Mouse (Mus musculus): Measurements from ENCODE around the gene Pi16.
"Not testable (repeated sequence)": the region's sequence is repeated elsewhere in the genome, so short reads cannot be mapped to it uniquely, and the experiment has no call there.

The Pi16 gene

GRCm38 (mm10) chr17:29317380-29317779, at the start of gene Pi16:
Pi16 (plus strand) TSS chr17:29317680.
- not testable (repeated sequence) for DNase-seq (ENCODE audit: low spot score)

- no peak for DNase-seq (ENCODE audit: low spot score)
Measured at GRCm38 (mm10) chr17:29267931-29268681, 49.4 kb upstream of the Pi16 start.

- peak; percentile 93 for DNase-seq (ENCODE audit: low spot score)
Measured at GRCm38 (mm10) chr17:29268682-29269348, 48.7 kb upstream of the Pi16 start, which contains the start of gene BC004004. BC004004 (plus strand) TSS chr17:29268788.

GRCm38 (mm10) chr17:29269349-29269706, 48.2 kb upstream of the Pi16 start:
- DNase-seq (ENCODE audit: low spot score), result no peak

GRCm38 (mm10) chr17:29270148-29270698, 47.3 kb upstream of the Pi16 start:
- no peak for DNase-seq (ENCODE audit: low spot score)

GRCm38 (mm10) chr17:29273156-29273555, 44.3 kb upstream of the Pi16 start:
- no peak for DNase-seq (ENCODE audit: low spot score)

- DNase-seq (ENCODE audit: low spot score), result no peak
Measured at GRCm38 (mm10) chr17:29273889-29274288, 43.6 kb upstream of the Pi16 start.

GRCm38 (mm10) chr17:29280422-29280821, 37.1 kb upstream of the Pi16 start:
- DNase-seq (ENCODE audit: low spot score), result no peak

GRCm38 (mm10) chr17:29281541-29281940, 35.9 kb upstream of the Pi16 start:
- no peak for DNase-seq (ENCODE audit: low spot score)

- no peak for DNase-seq (ENCODE audit: low spot score)
Measured at GRCm38 (mm10) chr17:29282216-29282952, 35.1 kb upstream of the Pi16 start.

- no peak for DNase-seq (ENCODE audit: low spot score)
Measured at GRCm38 (mm10) chr17:29291793-29292192, 25.7 kb upstream of the Pi16 start.

GRCm38 (mm10) chr17:29292996-29293395, 24.5 kb upstream of the Pi16 start:
- no peak for DNase-seq (ENCODE audit: low spot score)

- no peak for DNase-seq (ENCODE audit: low spot score)
Measured at GRCm38 (mm10) chr17:29293807-29294605, 23.5 kb upstream of the Pi16 start.

- DNase-seq (ENCODE audit: low spot score), result no peak
Measured at GRCm38 (mm10) chr17:29295835-29296234, 21.6 kb upstream of the Pi16 start.

GRCm38 (mm10) chr17:29297321-29297720, 20.2 kb upstream of the Pi16 start:
- no peak for DNase-seq (ENCODE audit: low spot score)

- no peak for DNase-seq (ENCODE audit: low spot score)
Measured at GRCm38 (mm10) chr17:29297813-29298212, 19.7 kb upstream of the Pi16 start.

GRCm38 (mm10) chr17:29299282-29299681, 18.2 kb upstream of the Pi16 start:
- DNase-seq (ENCODE audit: low spot score), result no peak

GRCm38 (mm10) chr17:29300926-29301325, 16.6 kb upstream of the Pi16 start:
- DNase-seq (ENCODE audit: low spot score), result no peak

GRCm38 (mm10) chr17:29301421-29301820, 16.1 kb upstream of the Pi16 start:
- DNase-seq (ENCODE audit: low spot score), result no peak

GRCm38 (mm10) chr17:29302149-29302548, 15.3 kb upstream of the Pi16 start:
- DNase-seq (ENCODE audit: low spot score), result no peak

GRCm38 (mm10) chr17:29303087-29303486, 14.4 kb upstream of the Pi16 start:
- no peak for DNase-seq (ENCODE audit: low spot score)

GRCm38 (mm10) chr17:29303856-29304255, 13.6 kb upstream of the Pi16 start:
- no peak for DNase-seq (ENCODE audit: low spot score)
